Mouse (Mus musculus): ENCODE results near the gene Rasgrf1. TPM values are rescaled to one million over a fixed set of nuclear protein-coding genes. Genes with fewer than 3 reads are reported as not detected.

Gene Rasgrf1
- total and polyA plus RNA-seq, 3 experiments, result not detected

GRCm38 (mm10) chr9:89874434-89874833 is 35.3 kb upstream of the Rasgrf1 start:
- in situ Hi-C loops (cut with MboI; ENCODE audit: low pct_ligation_motif_present, low pct_unique_long_range_greater_than_20kb, low sequenced_read_pairs) (no loop called here), dilution Hi-C loops (cut with MboI; ENCODE audit: extremely low pct_ligation_motif_present, extremely low pct_unique_long_range_greater_than_20kb, low sequenced_read_pairs) (no loop called here)
- TF ChIP-seq IRF4 (IDR thresholded peaks at IDR 0.05; ENCODE audit: low read depth, low read length), result peak; percentile 94
- no peak for TF ChIP-seq PAX5 (IDR thresholded peaks at IDR 0.05; ENCODE audit: low read length)
- TF ChIP-seq TBP (conservative IDR thresholded peaks at IDR 0.05; ENCODE audit: low read depth, low read length), result no peak
- peak; percentile 86 for TF ChIP-seq EP300 (IDR thresholded peaks at IDR 0.05; ENCODE audit: low read length)
- peak; percentile 79 for TF ChIP-seq JUND (conservative IDR thresholded peaks at IDR 0.05; ENCODE audit: low read depth, low read length)
- TF ChIP-seq UBTF (IDR thresholded peaks at IDR 0.05; ENCODE audit: low read depth, low read length), result no peak
- TF ChIP-seq GABPA (IDR thresholded peaks at IDR 0.05; ENCODE audit: insufficient replicate concordance, low read depth, low read length), result no peak
- TF ChIP-seq TCF12 (IDR thresholded peaks at IDR 0.05; ENCODE audit: low read depth, low read length), result peak; percentile 49; the same call in 1 of the 2 replicates
- peak; percentile 68; the same call in 1 of the 2 replicates for TF ChIP-seq MEF2A (IDR thresholded peaks at IDR 0.05; ENCODE audit: borderline replicate concordance, low read depth, low read length)
- no peak for TF ChIP-seq HCFC1 (IDR thresholded peaks at IDR 0.05; ENCODE audit: low read depth, low read length)
- TF ChIP-seq ELF1 (IDR thresholded peaks at IDR 0.05; ENCODE audit: low read depth, low read length), result peak; percentile 15; the same call in 1 of the 2 replicates
- TF ChIP-seq ETS1 (conservative IDR thresholded peaks at IDR 0.05; ENCODE audit: low read depth, low read length), result peak; percentile 80
- TF ChIP-seq JUN (IDR thresholded peaks at IDR 0.05; ENCODE audit: insufficient read depth, low read depth, low read length), result peak; percentile 82
- TF ChIP-seq MXI1 (IDR thresholded peaks at IDR 0.05; ENCODE audit: low read depth, low read length), result peak; percentile 71
- TF ChIP-seq BHLHE40 (IDR thresholded peaks at IDR 0.05; ENCODE audit: low read depth, low read length), result peak; percentile 62
- no peak for TF ChIP-seq USF1 (IDR thresholded peaks at IDR 0.05; ENCODE audit: low read depth, low read length)
- TF ChIP-seq RCOR1 (conservative IDR thresholded peaks at IDR 0.05; ENCODE audit: low read depth, low read length), result peak; percentile 86; the same call in 1 of the 2 replicates
- no peak for TF ChIP-seq E2F4 (IDR thresholded peaks at IDR 0.05; ENCODE audit: insufficient replicate concordance, low read depth, low read length)
- no peak; the same call in 1 of the 2 replicates for TF ChIP-seq ZNF384 (IDR thresholded peaks at IDR 0.05; ENCODE audit: low read depth, low read length)
- TF ChIP-seq MAX (IDR thresholded peaks at IDR 0.05; ENCODE audit: low read length), result no peak; the same call in 1 of the 2 replicates
- TF ChIP-seq POLR2A (IDR thresholded peaks at IDR 0.05; ENCODE audit: low read depth, low read length), result no peak
- no peak for TF ChIP-seq ZMIZ1 (IDR thresholded peaks at IDR 0.05; ENCODE audit: low read depth, low read length)
- TF ChIP-seq RAD21 (IDR thresholded peaks at IDR 0.05; ENCODE audit: low read depth, low read length), result no peak
- TF ChIP-seq MAFK (IDR thresholded peaks at IDR 0.05; ENCODE audit: insufficient replicate concordance, low read length), result no peak
- peak; percentile 41; the same call in 1 of the 2 replicates for TF ChIP-seq MAZ (IDR thresholded peaks at IDR 0.05; ENCODE audit: low read depth, low read length)
- TF ChIP-seq MYC (IDR thresholded peaks at IDR 0.05; ENCODE audit: low read depth, low read length), result peak; percentile 56; the same call in 1 of the 2 replicates
- peak; percentile 62 for TF ChIP-seq CHD2 (IDR thresholded peaks at IDR 0.05; ENCODE audit: low read length)
- TF ChIP-seq NELFE (IDR thresholded peaks at IDR 0.05; ENCODE audit: low read depth, low read length), result no peak
- no peak for TF ChIP-seq USF2 (conservative IDR thresholded peaks at IDR 0.05; ENCODE audit: low read depth, low read length)
- TF ChIP-seq ZKSCAN1 (IDR thresholded peaks at IDR 0.05; ENCODE audit: borderline replicate concordance, low read depth, low read length), result no peak
- peak; percentile 66; the same call in 1 of the 2 replicates for TF ChIP-seq SIN3A (IDR thresholded peaks at IDR 0.05; ENCODE audit: low read length)
- TF ChIP-seq CTCF (conservative IDR thresholded peaks at IDR 0.05 in 1 of 2, IDR thresholded peaks at IDR 0.05 in 1 of 2; ENCODE audit: low read depth in 2 of 2, low read length in 2 of 2), result no peak
- no peak for TF ChIP-seq KAT2A (IDR thresholded peaks at IDR 0.05; ENCODE audit: insufficient replicate concordance, low read length)
- peaks cover 4% of the 10 kb centered on the region for H3K27me3 ChIP-seq (replicated peaks)
- H3K9me3 ChIP-seq (replicated peaks; ENCODE audit: low read length), result no peaks in the 10 kb centered on the region
- DNase-seq (ENCODE audit: extremely low read depth), result peak; percentile 88
- no peaks in the 10 kb centered on the region for H3K36me3 ChIP-seq (replicated peaks in 1 of 2; ENCODE audit: control insufficient read depth in 1 of 2, insufficient read depth in 1 of 2, low read length in 1 of 2)
- no peak overlapping the region for H3K27ac ChIP-seq (ENCODE audit: insufficient read depth, low read depth)
- H3K4me2 ChIP-seq (ENCODE audit: insufficient read depth, low read depth, poor library complexity, severe bottlenecking), result no peak overlapping the region
- no peak overlapping the region for H3K4me3 ChIP-seq (replicated peaks in 1 of 3; ENCODE audit: low read depth in 2 of 3, low read length in 2 of 3, poor library complexity in 1 of 3)
- no peaks in the 10 kb centered on the region for H3K79me2 ChIP-seq (replicated peaks; ENCODE audit: control insufficient read depth, extremely low read depth, insufficient read depth, poor library complexity, severe bottlenecking)
- H3K4me1 ChIP-seq (ENCODE audit: control insufficient read depth in 1 of 2, insufficient read depth in 2 of 2), result peaks cover 11 to 28% of the 10 kb centered on the region in 2 experiments
- H3K9ac ChIP-seq (ENCODE audit: insufficient read depth, low read depth), result no peak overlapping the region
